Mouse (Mus musculus): Measurements from ENCODE around the gene Tcf21. TPM values are rescaled to one million over a fixed set of nuclear protein-coding genes. Genes with fewer than 3 reads are reported as not detected.

The Tcf21 gene
- total RNA-seq, 2 experiments from 2014 or later: not detected

GRCm38 (mm10) chr10:22821709-22822108, 1.7 kb upstream of the Tcf21 start:
- no peak for DNase-seq (ENCODE audit: low spot score in 2 of 2)
- no peak for TF ChIP-seq CTCF (conservative IDR thresholded peaks at IDR 0.05)
- Histone ChIP-seq H3K27ac (no peak overlapping the region), H3K4me3 (no peak overlapping the region)

GRCm38 (mm10) chr10:22821267-22821666, 1.3 kb upstream of the Tcf21 start:
- H3K27ac ChIP-seq: no peak overlapping the region
- no peak for DNase-seq (ENCODE audit: low spot score in 2 of 2)
- TF ChIP-seq CTCF (conservative IDR thresholded peaks at IDR 0.05): no peak
- H3K4me3 ChIP-seq: no peak overlapping the region

GRCm38 (mm10) chr10:22820841-22821240, 867 bp upstream of the Tcf21 start:
- no peak overlapping the region for H3K27ac ChIP-seq
- DNase-seq (ENCODE audit: low spot score in 2 of 2): no peak
- H3K4me3 ChIP-seq: no peak overlapping the region
- no peak for TF ChIP-seq CTCF (conservative IDR thresholded peaks at IDR 0.05)

GRCm38 (mm10) chr10:22819239-22819870, 619 bp downstream of the Tcf21 start:
- no peak for DNase-seq (ENCODE audit: low spot score in 2 of 2)
- TF ChIP-seq CTCF (conservative IDR thresholded peaks at IDR 0.05): no peak
- H3K4me3 ChIP-seq: no peak overlapping the region
- no peak overlapping the region for H3K27ac ChIP-seq

GRCm38 (mm10) chr10:22818600-22819238, 1.3 kb downstream of the Tcf21 start:
- TF ChIP-seq CTCF (conservative IDR thresholded peaks at IDR 0.05): no peak
- Histone ChIP-seq H3K4me3 (no peak overlapping the region), H3K27ac (no peak overlapping the region)
- DNase-seq (ENCODE audit: low spot score in 2 of 2): no peak

- Histone ChIP-seq H3K4me3 (no peak overlapping the region), H3K27ac (no peak overlapping the region)
- DNase-seq (ENCODE audit: low spot score in 2 of 2): no peak
- no peak for TF ChIP-seq CTCF (conservative IDR thresholded peaks at IDR 0.05)
Measured at GRCm38 (mm10) chr10:22817976-22818375, 2.0 kb downstream of the Tcf21 start.

GRCm38 (mm10) chr10:22817561-22817960, 2.4 kb downstream of the Tcf21 start:
- Histone ChIP-seq H3K27ac (no peak overlapping the region), H3K4me3 (no peak overlapping the region)
- no peak for TF ChIP-seq CTCF (conservative IDR thresholded peaks at IDR 0.05)
- DNase-seq (ENCODE audit: low spot score in 2 of 2): no peak

GRCm38 (mm10) chr10:22816237-22816762, 3.7 kb downstream of the Tcf21 start:
- no peak for DNase-seq (ENCODE audit: low spot score in 2 of 2)
- no peak overlapping the region for H3K4me3 ChIP-seq
- no peak overlapping the region for H3K27ac ChIP-seq
- TF ChIP-seq CTCF (conservative IDR thresholded peaks at IDR 0.05): no peak

GRCm38 (mm10) chr10:22815461-22816236, 4.3 kb downstream of the Tcf21 start:
- no peak for TF ChIP-seq CTCF (conservative IDR thresholded peaks at IDR 0.05)
- Histone ChIP-seq H3K4me3 (no peak overlapping the region), H3K27ac (no peak overlapping the region)
- no peak for DNase-seq (ENCODE audit: low spot score in 2 of 2)

GRCm38 (mm10) chr10:22814771-22815170, 5.2 kb downstream of the Tcf21 start:
- DNase-seq (ENCODE audit: low spot score in 2 of 2): no peak
- no peak for TF ChIP-seq CTCF (conservative IDR thresholded peaks at IDR 0.05)
- Histone ChIP-seq H3K27ac (no peak overlapping the region), H3K4me3 (no peak overlapping the region)

- Histone ChIP-seq H3K27ac (no peak overlapping the region), H3K4me3 (no peak overlapping the region)
- no peak for DNase-seq (ENCODE audit: low spot score in 2 of 2)
- no peak for TF ChIP-seq CTCF (conservative IDR thresholded peaks at IDR 0.05)
Measured at GRCm38 (mm10) chr10:22814294-22814693, 5.7 kb downstream of the Tcf21 start.

- no peak for DNase-seq (ENCODE audit: low spot score in 2 of 2)
- Histone ChIP-seq H3K27ac (no peak overlapping the region), H3K4me3 (no peak overlapping the region)
- TF ChIP-seq CTCF (conservative IDR thresholded peaks at IDR 0.05): no peak
Measured at GRCm38 (mm10) chr10:22813317-22813960, 6.5 kb downstream of the Tcf21 start.

GRCm38 (mm10) chr10:22811921-22812320, 8.1 kb downstream of the Tcf21 start:
- Histone ChIP-seq H3K4me3 (no peak overlapping the region), H3K27ac (no peak overlapping the region)
- DNase-seq (ENCODE audit: low spot score in 2 of 2): no peak
- TF ChIP-seq CTCF (conservative IDR thresholded peaks at IDR 0.05): no peak

All from layer of hippocampus, adult 2 months (tissue).